Mouse (Mus musculus) forebrain, embryonic 11.5 days (tissue): ENCODE measurements around the gene Best3. TPM values are rescaled to one million over a fixed set of nuclear protein-coding genes. Genes with fewer than 3 reads are reported as not detected.
"Not testable (repeated sequence)": the region's sequence is repeated elsewhere in the genome, so short reads cannot be mapped to it uniquely, and the experiment has no call there.

ENCODE experiments used
- ATAC-seq: fragments of 200-750 bp; cut with Nextera tagmentation; replicated peaks from 2 replicates; pipeline ENCODE4 v1.8.0; 2017; ENCODE audit warnings: moderate TSS enrichment; ENCODE audit not compliant: low FRiP score
- DNase-seq: peaks from one replicate; pipeline ENCODE4 v3.0.0-alpha.2; 2017; ENCODE audit warnings: low spot score
- H3K27ac ChIP-seq: fragments of 300-500 bp; sonication (generic); 2 replicates; pipeline ENCODE4 v1.5.1; 2014; ENCODE audit warnings: low read depth, low read length
- H3K27me3 ChIP-seq: fragments of 300-500 bp; sonication (generic); 2 replicates; pipeline ENCODE4 v1.6.1; 2014; ENCODE audit warnings: mild to moderate bottlenecking, low read length, mixed read lengths; ENCODE audit not compliant: control insufficient read depth, insufficient read depth
- H3K36me3 ChIP-seq: fragments of 300-500 bp; sonication (generic); 2 replicates; pipeline ENCODE4 v1.6.1; 2014; ENCODE audit warnings: mild to moderate bottlenecking, low read length, moderate library complexity, mixed read lengths; ENCODE audit not compliant: control insufficient read depth, insufficient read depth
- H3K4me1 ChIP-seq: fragments of 300-500 bp; sonication (generic); replicated peaks from 2 replicates; pipeline ENCODE4 v1.6.1; 2014; ENCODE audit warnings: low read length, mixed read lengths; ENCODE audit not compliant: control insufficient read depth, insufficient read depth
- H3K4me2 ChIP-seq: fragments of 300-500 bp; sonication (generic); 2 replicates; pipeline ENCODE4 v1.6.1; 2014; ENCODE audit warnings: low read depth, mild to moderate bottlenecking, low read length, moderate library complexity, mixed read lengths; ENCODE audit not compliant: severe bottlenecking
- H3K4me3 ChIP-seq: fragments of 300-500 bp; sonication (generic); 2 replicates; pipeline ENCODE4 v1.5.1; 2014; ENCODE audit warnings: low read depth, low read length
- H3K9ac ChIP-seq: fragments of 300-500 bp; sonication (generic); 2 replicates; pipeline ENCODE4 v1.6.1; 2014; ENCODE audit warnings: low read length
- H3K9me3 ChIP-seq: fragments of 300-500 bp; sonication (generic); 2 replicates; pipeline ENCODE4 v1.6.1; 2016; ENCODE audit warnings: low read length, mixed read lengths; ENCODE audit not compliant: control insufficient read depth
- WGBS: fragments of 180-500 bp; shearing (Covaris S2); extraction: QIAGEN DNeasy Blood & Tissue Kit; methylation state at CpG from one replicate; pipeline ENCODE4 v1.1.7; 2014; 5-methylcytosine and 5-hydroxymethylcytosine counted together
- polyA plus RNA-seq: library from polyadenylated mRNA; unstranded; fragments of >200 nt; fragmentation: Nextera tagmentation; extraction: Ambion mirVana; gene quantifications from 2 replicates; pipeline ENCODE4 v1.2.1, GENCODE M21; 2014

Best3 gene
- polyA plus RNA-seq, 1 experiment from 2014 or later: 0.15 TPM

GRCm38 (mm10) chr10:117026176-117026575 is 40.1 kb downstream of the Best3 start:
- Histone ChIP-seq H3K27ac (no peak overlapping the region), H3K27me3 (peaks cover 4% of the 10 kb centered on the region; the same call in 1 of the 2 replicates), H3K4me3 (no peak overlapping the region)

GRCm38 (mm10) chr10:117031160-117031559 is 45.0 kb downstream of the Best3 start:
- H3K4me2 ChIP-seq: no peak overlapping the region
- no peak overlapping the region for H3K4me3 ChIP-seq
- 91% methylated on average over 3 of the region's 3 CpGs for WGBS
- ATAC-seq: no peak
- no peak overlapping the region for H3K9ac ChIP-seq
- no peak overlapping the region for H3K27ac ChIP-seq
- H3K36me3 ChIP-seq: no peaks in the 10 kb centered on the region
- no peak for DNase-seq
- no peaks in the 10 kb centered on the region for H3K9me3 ChIP-seq
- H3K27me3 ChIP-seq: no peaks in the 10 kb centered on the region
- H3K4me1 ChIP-seq: no peaks in the 10 kb centered on the region

More at GRCm38 (mm10) chr10:117026176-117026575, 40.1 kb downstream of the Best3 start:
- 84% methylated on average over 8 of the region's 8 CpGs for WGBS
- Histone ChIP-seq H3K4me2 (no peak overlapping the region), H3K9ac (no peak overlapping the region), H3K36me3 (no peaks in the 10 kb centered on the region), H3K9me3 (no peaks in the 10 kb centered on the region), H3K4me1 (no peaks in the 10 kb centered on the region)
- DNase-seq: no peak
- ATAC-seq: no peak

GRCm38 (mm10) chr10:117033785-117034184 is 47.7 kb downstream of the Best3 start:
- Histone ChIP-seq H3K27me3 (no peaks in the 10 kb centered on the region), H3K36me3 (no peaks in the 10 kb centered on the region), H3K4me3 (no peak overlapping the region), H3K4me2 (no peak overlapping the region), H3K4me1 (no peaks in the 10 kb centered on the region), H3K27ac (no peak overlapping the region), H3K9ac (no peak overlapping the region), H3K9me3 (no peaks in the 10 kb centered on the region)
- peak; percentile 83 for DNase-seq
- WGBS: 36% methylated on average over 8 of the region's 8 CpGs
- ATAC-seq: no peak

- DNase-seq: no peak
- no peak for ATAC-seq
Measured at GRCm38 (mm10) chr10:117040355-117040754, 54.2 kb downstream of the Best3 start.

GRCm38 (mm10) chr10:117042295-117042694 is 56.2 kb downstream of the Best3 start:
- DNase-seq (no peak), ATAC-seq (no peak)
- Histone ChIP-seq H3K36me3 (no peaks in the 10 kb centered on the region), H3K9ac (no peak overlapping the region), H3K4me3 (no peak overlapping the region), H3K9me3 (no peaks in the 10 kb centered on the region), H3K27ac (no peak overlapping the region), H3K27me3 (no peaks in the 10 kb centered on the region), H3K4me2 (no peak overlapping the region), H3K4me1 (no peaks in the 10 kb centered on the region)
- WGBS: 87% methylated on average over 14 of the region's 14 CpGs

More at GRCm38 (mm10) chr10:117040355-117040754, 54.2 kb downstream of the Best3 start:
- H3K9me3 ChIP-seq: no peaks in the 10 kb centered on the region
- H3K4me1 ChIP-seq: no peaks in the 10 kb centered on the region
- no peaks in the 10 kb centered on the region for H3K36me3 ChIP-seq
- H3K4me3 ChIP-seq: no peak overlapping the region
- WGBS: 66% methylated on average over 6 of the region's 6 CpGs
- H3K4me2 ChIP-seq: no peak overlapping the region
- no peaks in the 10 kb centered on the region for H3K27me3 ChIP-seq
- H3K27ac ChIP-seq: no peak overlapping the region
- H3K9ac ChIP-seq: no peak overlapping the region

GRCm38 (mm10) chr10:117043497-117044166 is 57.5 kb downstream of the Best3 start:
- not testable (repeated sequence) for ATAC-seq, H3K27ac ChIP-seq, H3K27me3 ChIP-seq, H3K4me2 ChIP-seq, H3K4me1 ChIP-seq, H3K4me3 ChIP-seq, H3K9ac ChIP-seq, H3K36me3 ChIP-seq, H3K9me3 ChIP-seq, DNase-seq
- 55% methylated on average over 13 of the region's 16 CpGs for WGBS

GRCm38 (mm10) chr10:117045175-117046056 is 59.3 kb downstream of the Best3 start, which contains the start of gene Lrrc10:
Gene Lrrc10 (plus strand): TSS chr10:117045341.
- DNase-seq: no peak
- no peak within 1 kb of the TSS for H3K27ac ChIP-seq
- H3K27me3 ChIP-seq: no peaks in the 10 kb centered on the region
- peak within 1 kb of the TSS; percentile 7; the same call in 1 of the 2 replicates for H3K9ac ChIP-seq
- no peaks in the 10 kb centered on the region for H3K4me1 ChIP-seq
- H3K9me3 ChIP-seq: no peaks in the 10 kb centered on the region
- no peak for ATAC-seq
- no peak within 1 kb of the TSS for H3K4me3 ChIP-seq
- H3K4me2 ChIP-seq: 0 out of 2 replicates have a peak within 1 kb of the TSS, but pooled peaks have one; percentile 2
- 54% methylated on average over 40 of the region's 40 CpGs for WGBS
- H3K36me3 ChIP-seq: peaks cover 4% of the 10 kb centered on the region; the same call in 1 of the 2 replicates

- peaks cover 25% of the 10 kb centered on the region for H3K36me3 ChIP-seq
- WGBS: 90% methylated on average over 4 of the region's 4 CpGs
Measured at GRCm38 (mm10) chr10:117049253-117049652, 63.1 kb downstream of the Best3 start.

More at GRCm38 (mm10) chr10:117049253-117049652, 63.1 kb downstream of the Best3 start:
- no peaks in the 10 kb centered on the region for H3K4me1 ChIP-seq
- H3K4me2 ChIP-seq: no peak overlapping the region
- H3K27ac ChIP-seq: no peak overlapping the region
- ATAC-seq: no peak
- H3K9me3 ChIP-seq: no peaks in the 10 kb centered on the region
- H3K27me3 ChIP-seq: no peaks in the 10 kb centered on the region
- no peak overlapping the region for H3K4me3 ChIP-seq
- DNase-seq: no peak
- H3K9ac ChIP-seq: no peak overlapping the region
